Mouse (Mus musculus): ENCODE measurements at regions not wholly inside any gene's neighbourhood (a gene's known extent, or its start where the extent isn't known, plus 50 kb on each side); places are given as distances from the start of the nearest gene placed in this dataset.

- peaks cover 12 to 13% of the 10 kb centered on the region in 2 experiments; a peak in 3 of 4 replicates for H3K4me1 ChIP-seq (ENCODE audit: control insufficient read depth in 2 of 2, insufficient read depth in 2 of 2, low read length in 2 of 2, poor library complexity in 1 of 2)
- no peak overlapping the region for H3K4me3 ChIP-seq (ENCODE audit: insufficient read depth in 1 of 2, low read depth in 1 of 2, low read length in 2 of 2, poor library complexity in 1 of 2, severe bottlenecking in 1 of 2)
- H3K9me3 ChIP-seq (ENCODE audit: control insufficient read depth, insufficient read depth, low read depth, low read length) = no peaks in the 10 kb centered on the region
- in situ Hi-C loops (cut with MboI; ENCODE audit: low sequenced_read_pairs in 2 of 2, unreplicated experiment in 2 of 2) = no loop called here
- H3K27ac ChIP-seq (ENCODE audit: insufficient read depth, low read depth, low read length, poor library complexity, severe bottlenecking) = no peak overlapping the region
- no peak for DNase-seq (ENCODE audit: low read depth, low spot score)
- TF ChIP-seq CHD2 (IDR thresholded peaks at IDR 0.05; ENCODE audit: low read depth, low read length) (no peak), ZNF384 (IDR thresholded peaks at IDR 0.05; ENCODE audit: low read depth, low read length) (no peak), HCFC1 (IDR thresholded peaks at IDR 0.05; ENCODE audit: borderline replicate concordance, insufficient read depth, low read length) (no peak), MAFK (IDR thresholded peaks at IDR 0.05; ENCODE audit: insufficient read depth, low read depth, low read length) (no peak), ZC3H11A (IDR thresholded peaks at IDR 0.05; ENCODE audit: borderline replicate concordance, low read depth, low read length) (no peak)
- no peaks in the 10 kb centered on the region for H3K36me3 ChIP-seq (ENCODE audit: control insufficient read depth, insufficient read depth, low read length, poor library complexity, severe bottlenecking)
- no peak overlapping the region for H3K9ac ChIP-seq (ENCODE audit: insufficient read depth, low read depth, low read length, poor library complexity, severe bottlenecking)
Observed at GRCm38 (mm10) chr12:16006286-16006685, 189.6 kb upstream of the Trib2 start.

DNA sequence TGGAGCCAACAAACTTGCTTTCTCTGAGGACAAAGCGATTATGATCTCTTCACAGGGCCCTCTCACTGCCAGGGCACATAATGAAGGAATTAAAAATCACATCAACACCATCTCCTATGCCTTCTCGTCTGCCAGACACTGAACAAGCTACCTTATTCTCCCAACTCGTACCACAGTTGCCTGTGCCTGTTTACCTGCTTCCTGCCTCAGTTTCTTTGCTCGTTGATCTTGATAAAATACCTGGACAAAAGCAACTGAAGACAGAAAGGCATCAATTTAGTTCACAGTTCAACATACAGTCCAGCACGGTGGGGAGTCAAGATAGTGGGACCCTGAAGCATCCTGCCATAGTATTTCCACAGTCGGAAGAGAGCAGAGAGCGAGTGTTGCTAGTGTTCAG lies 185.1 kb upstream of the Trib2 start:
- in situ Hi-C loops (cut with MboI; ENCODE audit: low sequenced_read_pairs in 2 of 2, unreplicated experiment in 2 of 2) = no loop called here
- no peaks in the 10 kb centered on the region for H3K4me1 ChIP-seq (ENCODE audit: control insufficient read depth in 2 of 2, insufficient read depth in 2 of 2, low read length in 2 of 2, poor library complexity in 1 of 2)
- H3K4me3 ChIP-seq (ENCODE audit: insufficient read depth in 1 of 2, low read depth in 1 of 2, low read length in 2 of 2, poor library complexity in 1 of 2, severe bottlenecking in 1 of 2) = no peak overlapping the region
- no peak overlapping the region for H3K9ac ChIP-seq (ENCODE audit: insufficient read depth, low read depth, low read length, poor library complexity, severe bottlenecking)
- no peaks in the 10 kb centered on the region for H3K36me3 ChIP-seq (ENCODE audit: control insufficient read depth, insufficient read depth, low read length, poor library complexity, severe bottlenecking)
- no peak overlapping the region for H3K27ac ChIP-seq (ENCODE audit: insufficient read depth, low read depth, low read length, poor library complexity, severe bottlenecking)
- no peak for DNase-seq (ENCODE audit: low read depth, low spot score)
- TF ChIP-seq ZNF384 (IDR thresholded peaks at IDR 0.05; ENCODE audit: low read depth, low read length) (no peak), CHD2 (IDR thresholded peaks at IDR 0.05; ENCODE audit: low read depth, low read length) (no peak), ZC3H11A (IDR thresholded peaks at IDR 0.05; ENCODE audit: borderline replicate concordance, low read depth, low read length) (no peak), HCFC1 (IDR thresholded peaks at IDR 0.05; ENCODE audit: borderline replicate concordance, insufficient read depth, low read length) (no peak), MAFK (IDR thresholded peaks at IDR 0.05; ENCODE audit: insufficient read depth, low read depth, low read length) (no peak)
- H3K9me3 ChIP-seq (ENCODE audit: control insufficient read depth, insufficient read depth, low read depth, low read length) = no peaks in the 10 kb centered on the region

GRCm38 (mm10) chr12:16001225-16001624 lies 184.5 kb upstream of the Trib2 start:
- TF ChIP-seq ZNF384 (IDR thresholded peaks at IDR 0.05; ENCODE audit: low read depth, low read length) (no peak), ZC3H11A (IDR thresholded peaks at IDR 0.05; ENCODE audit: borderline replicate concordance, low read depth, low read length) (no peak), CHD2 (IDR thresholded peaks at IDR 0.05; ENCODE audit: low read depth, low read length) (no peak), MAFK (IDR thresholded peaks at IDR 0.05; ENCODE audit: insufficient read depth, low read depth, low read length) (no peak), HCFC1 (IDR thresholded peaks at IDR 0.05; ENCODE audit: borderline replicate concordance, insufficient read depth, low read length) (no peak)
- Histone ChIP-seq H3K4me1 (ENCODE audit: control insufficient read depth in 2 of 2, insufficient read depth in 2 of 2, low read length in 2 of 2, poor library complexity in 1 of 2) (no peaks in the 10 kb centered on the region), H3K9ac (ENCODE audit: insufficient read depth, low read depth, low read length, poor library complexity, severe bottlenecking) (no peak overlapping the region), H3K27ac (ENCODE audit: insufficient read depth, low read depth, low read length, poor library complexity, severe bottlenecking) (no peak overlapping the region), H3K36me3 (ENCODE audit: control insufficient read depth, insufficient read depth, low read length, poor library complexity, severe bottlenecking) (no peaks in the 10 kb centered on the region), H3K9me3 (ENCODE audit: control insufficient read depth, insufficient read depth, low read depth, low read length) (no peaks in the 10 kb centered on the region), H3K4me3 (ENCODE audit: insufficient read depth in 1 of 2, low read depth in 1 of 2, low read length in 2 of 2, poor library complexity in 1 of 2, severe bottlenecking in 1 of 2) (no peak overlapping the region)
- DNase-seq (ENCODE audit: low read depth, low spot score) = no peak
- in situ Hi-C loops (cut with MboI; ENCODE audit: low sequenced_read_pairs in 2 of 2, unreplicated experiment in 2 of 2) = no loop called here

DNA sequence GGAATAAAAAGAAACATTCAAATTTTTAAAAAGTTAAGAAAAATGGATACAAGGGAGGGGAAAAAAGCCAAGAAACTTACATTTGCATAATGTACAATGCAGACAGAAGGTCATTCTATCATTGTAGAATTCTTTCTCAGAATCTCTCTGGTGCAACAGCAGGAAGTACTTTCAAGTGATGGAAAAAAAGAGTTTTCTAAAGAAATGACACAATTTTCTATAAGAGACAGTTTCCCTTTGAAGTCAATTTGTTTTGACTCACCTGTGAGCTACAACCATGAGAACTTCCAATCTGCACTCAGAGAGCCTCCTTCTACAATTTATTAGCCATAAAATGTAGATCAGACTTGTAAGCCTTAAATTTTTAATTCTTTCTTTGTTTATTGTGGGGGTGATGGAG lies 181.6 kb upstream of the Trib2 start:
- no peak overlapping the region for H3K27ac ChIP-seq (ENCODE audit: insufficient read depth, low read depth, low read length, poor library complexity, severe bottlenecking)
- H3K9me3 ChIP-seq (ENCODE audit: control insufficient read depth, insufficient read depth, low read depth, low read length) = no peaks in the 10 kb centered on the region
- no peak overlapping the region for H3K9ac ChIP-seq (ENCODE audit: insufficient read depth, low read depth, low read length, poor library complexity, severe bottlenecking)
- in situ Hi-C loops (cut with MboI; ENCODE audit: low sequenced_read_pairs in 2 of 2, unreplicated experiment in 2 of 2) = no loop called here
- no peak for DNase-seq (ENCODE audit: low read depth, low spot score)
- no peaks in the 10 kb centered on the region for H3K36me3 ChIP-seq (ENCODE audit: control insufficient read depth, insufficient read depth, low read length, poor library complexity, severe bottlenecking)
- H3K4me3 ChIP-seq (ENCODE audit: insufficient read depth in 1 of 2, low read depth in 1 of 2, low read length in 2 of 2, poor library complexity in 1 of 2, severe bottlenecking in 1 of 2) = no peak overlapping the region
- H3K4me1 ChIP-seq (ENCODE audit: control insufficient read depth in 2 of 2, insufficient read depth in 2 of 2, low read length in 2 of 2, poor library complexity in 1 of 2) = no peaks in the 10 kb centered on the region
- TF ChIP-seq ZNF384 (IDR thresholded peaks at IDR 0.05; ENCODE audit: low read depth, low read length) (no peak), MAFK (IDR thresholded peaks at IDR 0.05; ENCODE audit: insufficient read depth, low read depth, low read length) (no peak), ZC3H11A (IDR thresholded peaks at IDR 0.05; ENCODE audit: borderline replicate concordance, low read depth, low read length) (no peak), CHD2 (IDR thresholded peaks at IDR 0.05; ENCODE audit: low read depth, low read length) (no peak), HCFC1 (IDR thresholded peaks at IDR 0.05; ENCODE audit: borderline replicate concordance, insufficient read depth, low read length) (no peak)

GRCm38 (mm10) chr12:15993866-15994265 lies 177.1 kb upstream of the Trib2 start:
- no peak overlapping the region for H3K9ac ChIP-seq (ENCODE audit: insufficient read depth, low read depth, low read length, poor library complexity, severe bottlenecking)
- H3K4me1 ChIP-seq (ENCODE audit: control insufficient read depth in 2 of 2, insufficient read depth in 2 of 2, low read length in 2 of 2, poor library complexity in 1 of 2) = no peaks in the 10 kb centered on the region
- H3K4me3 ChIP-seq (ENCODE audit: insufficient read depth in 1 of 2, low read depth in 1 of 2, low read length in 2 of 2, poor library complexity in 1 of 2, severe bottlenecking in 1 of 2) = no peak overlapping the region
- H3K27ac ChIP-seq (ENCODE audit: insufficient read depth, low read depth, low read length, poor library complexity, severe bottlenecking) = no peak overlapping the region
- no peaks in the 10 kb centered on the region for H3K9me3 ChIP-seq (ENCODE audit: control insufficient read depth, insufficient read depth, low read depth, low read length)
- no peak for DNase-seq (ENCODE audit: low read depth, low spot score)
- TF ChIP-seq MAFK (IDR thresholded peaks at IDR 0.05; ENCODE audit: insufficient read depth, low read depth, low read length) (no peak), HCFC1 (IDR thresholded peaks at IDR 0.05; ENCODE audit: borderline replicate concordance, insufficient read depth, low read length) (no peak)
- H3K36me3 ChIP-seq (ENCODE audit: control insufficient read depth, insufficient read depth, low read length, poor library complexity, severe bottlenecking) = no peaks in the 10 kb centered on the region
- in situ Hi-C loops (cut with MboI; ENCODE audit: low sequenced_read_pairs in 2 of 2, unreplicated experiment in 2 of 2) = no loop called here

Data from ES-E14 (cell line).